Mouse (Mus musculus) embryonic facial prominence, embryonic 14.5 days (tissue): Measurements from ENCODE around the gene Cdon. TPM values are rescaled to one million over a fixed set of nuclear protein-coding genes. Genes with fewer than 3 reads are reported as not detected.
"Not testable (repeated sequence)": the region's sequence is repeated elsewhere in the genome, so short reads cannot be mapped to it uniquely, and the experiment has no call there.

Source experiments
- ATAC-seq: fragments of 200-750 bp; cut with Nextera tagmentation; 2 replicates; pipeline ENCODE4 v1.8.0; 2017; ENCODE audit warnings: low read depth, moderate number of reproducible peaks, moderate TSS enrichment
- DNase-seq: peaks from one replicate; pipeline ENCODE4 v3.0.0-alpha.2; 2015; ENCODE audit warnings: low spot score
- H3K27ac ChIP-seq: fragments of 300-500 bp; sonication (generic); replicated peaks from 2 replicates; pipeline ENCODE4 v1.5.1; 2014; ENCODE audit warnings: low read depth, mild to moderate bottlenecking, low read length, moderate library complexity
- H3K27me3 ChIP-seq: fragments of 300-500 bp; sonication (generic); replicated peaks from 2 replicates; pipeline ENCODE4 v1.6.1; 2014; ENCODE audit warnings: low read length; ENCODE audit not compliant: control insufficient read depth, insufficient read depth
- H3K36me3 ChIP-seq: fragments of 300-500 bp; sonication (generic); 2 replicates; pipeline ENCODE4 v1.6.1; 2014; ENCODE audit warnings: low read length, mixed read lengths; ENCODE audit not compliant: control insufficient read depth, insufficient read depth
- H3K4me1 ChIP-seq: fragments of 300-500 bp; sonication (generic); 2 replicates; pipeline ENCODE4 v1.6.1; 2014; ENCODE audit warnings: antibody characterized with exemption, low read length; ENCODE audit not compliant: control insufficient read depth, insufficient read depth
- H3K4me2 ChIP-seq: fragments of 300-500 bp; sonication (generic); 2 replicates; pipeline ENCODE4 v1.6.1; 2014; ENCODE audit warnings: low read depth, mild to moderate bottlenecking, low read length, moderate library complexity, mixed read lengths
- H3K4me3 ChIP-seq: fragments of 300-500 bp; sonication (generic); 2 replicates; pipeline ENCODE4 v1.5.1; 2014; ENCODE audit warnings: low read depth, mild to moderate bottlenecking, low read length
- H3K9ac ChIP-seq: fragments of 300-500 bp; sonication (generic); 2 replicates; pipeline ENCODE4 v1.6.1; 2014; ENCODE audit warnings: low read depth, mild to moderate bottlenecking, low read length, moderate library complexity, mixed read lengths
- H3K9me3 ChIP-seq: fragments of 300-500 bp; sonication (generic); 2 replicates; pipeline ENCODE4 v1.6.1; 2016; ENCODE audit warnings: low read length; ENCODE audit not compliant: control insufficient read depth
- WGBS: fragments of 180-500 bp; shearing (Covaris S2); extraction: QIAGEN DNeasy Blood & Tissue Kit; methylation state at CpG from one replicate; pipeline ENCODE4 v1.1.7; 2014; 5-methylcytosine and 5-hydroxymethylcytosine counted together
- polyA plus RNA-seq: library from polyadenylated mRNA; unstranded; fragments of >200 nt; fragmentation: Nextera tagmentation; extraction: Ambion mirVana; gene quantifications from 2 replicates; pipeline ENCODE4 v1.2.1, GENCODE M21; 2014

Cdon gene
- polyA plus RNA-seq, 1 experiment from 2014 or later, result 15.8 TPM

DNA sequence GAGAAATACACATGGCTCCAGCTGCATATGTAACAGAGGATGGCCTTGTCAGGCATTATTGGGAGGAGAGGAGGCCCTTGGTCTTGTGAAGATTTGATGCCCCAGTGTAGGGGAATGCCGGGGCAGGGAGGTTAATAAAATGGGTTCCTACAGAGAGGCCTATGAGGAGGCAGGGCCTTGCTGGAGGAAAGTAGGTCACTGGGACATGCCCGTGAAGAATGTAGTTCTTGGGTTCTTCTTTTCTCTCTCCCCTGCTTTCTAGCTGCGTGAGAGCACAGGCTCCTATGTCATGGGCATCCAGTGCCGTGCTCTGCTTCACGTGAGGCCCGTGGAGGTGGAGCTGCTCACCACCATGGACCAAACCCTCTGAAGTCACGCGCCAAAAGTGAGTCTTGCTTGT, 9.5 kb downstream of the Cdon start:
- 79% methylated on average over 8 of the region's 8 CpGs for WGBS
- H3K9ac ChIP-seq, result no peak overlapping the region
- no peaks in the 10 kb centered on the region for H3K9me3 ChIP-seq
- no peak overlapping the region for H3K4me3 ChIP-seq
- no peaks in the 10 kb centered on the region for H3K27me3 ChIP-seq
- H3K4me1 ChIP-seq, result peaks cover 45% of the 10 kb centered on the region
- H3K36me3 ChIP-seq, result 0 out of 2 replicates have a peak, but pooled peaks cover 6% of the 10 kb centered on the region
- no peak for DNase-seq
- no peak overlapping the region for H3K4me2 ChIP-seq
- no peak for ATAC-seq
- H3K27ac ChIP-seq, result no peak overlapping the region

DNA sequence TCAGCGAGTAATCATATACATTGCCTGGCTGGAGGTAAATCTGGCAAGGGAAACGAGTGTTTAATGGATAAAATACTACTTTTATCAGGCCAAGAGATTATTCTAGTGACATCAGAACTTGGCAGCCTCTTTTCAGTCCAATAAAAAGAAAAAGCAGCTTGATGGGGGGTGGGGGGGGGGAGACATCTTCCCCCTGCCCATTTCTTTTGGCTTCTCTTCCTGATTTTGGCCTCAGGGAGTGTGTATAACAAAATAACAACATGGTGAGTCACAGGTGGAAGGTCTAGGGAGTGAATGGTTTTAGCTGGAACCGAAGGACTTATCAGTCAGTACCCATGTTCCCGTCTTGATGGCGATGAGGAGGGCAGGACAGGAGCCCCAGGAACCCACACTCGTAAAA, 10.5 kb downstream of the Cdon start:
- Histone ChIP-seq H3K9me3 (no peaks in the 10 kb centered on the region), H3K4me1 (peaks cover 41% of the 10 kb centered on the region), H3K36me3 (0 out of 2 replicates have a peak, but pooled peaks cover 6% of the 10 kb centered on the region), H3K27me3 (no peaks in the 10 kb centered on the region), H3K4me2 (no peak overlapping the region), H3K4me3 (no peak overlapping the region), H3K9ac (no peak overlapping the region), H3K27ac (no peak overlapping the region)
- ATAC-seq, result no peak
- no peak for DNase-seq
- WGBS, result 65% methylated on average over 6 of the region's 6 CpGs

- 45% methylated on average over 2 of the region's 3 CpGs for WGBS
- H3K4me1 ChIP-seq, result peaks cover 31% of the 10 kb centered on the region
- not testable (repeated sequence) for H3K9me3 ChIP-seq, H3K36me3 ChIP-seq, H3K4me3 ChIP-seq, H3K9ac ChIP-seq, H3K27ac ChIP-seq, DNase-seq, H3K27me3 ChIP-seq, ATAC-seq, H3K4me2 ChIP-seq
Measured at GRCm38 (mm10) chr9:35432717-35433297, 11.9 kb downstream of the Cdon start.

DNA sequence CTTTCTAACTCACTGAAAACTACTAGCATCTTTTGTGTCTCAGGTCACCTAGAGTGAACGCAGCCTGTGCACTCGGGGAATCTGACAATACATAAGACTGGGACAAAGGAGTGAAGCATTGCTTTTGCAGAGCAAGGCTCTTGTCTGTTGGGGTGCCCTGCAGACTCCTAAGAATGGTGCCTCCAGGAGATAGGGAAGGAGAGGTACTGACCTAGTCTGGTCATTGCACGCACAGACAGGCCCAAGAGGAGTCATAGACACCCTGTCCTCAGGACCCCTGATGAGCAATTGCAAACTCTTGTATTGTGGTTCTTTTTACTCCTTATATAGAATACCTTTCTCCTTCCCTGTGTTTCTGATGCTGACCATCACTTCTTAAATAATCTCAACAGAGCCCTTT, 13.4 kb downstream of the Cdon start:
- Histone ChIP-seq H3K36me3 (0 out of 2 replicates have a peak, but pooled peaks cover 6% of the 10 kb centered on the region), H3K4me1 (peaks cover 30% of the 10 kb centered on the region), H3K27ac (no peak overlapping the region), H3K4me2 (no peak overlapping the region), H3K9me3 (no peaks in the 10 kb centered on the region), H3K27me3 (no peaks in the 10 kb centered on the region), H3K9ac (no peak overlapping the region), H3K4me3 (no peak overlapping the region)
- no peak for ATAC-seq
- WGBS, result 63% methylated on average over 3 of the region's 3 CpGs
- no peak for DNase-seq

DNA sequence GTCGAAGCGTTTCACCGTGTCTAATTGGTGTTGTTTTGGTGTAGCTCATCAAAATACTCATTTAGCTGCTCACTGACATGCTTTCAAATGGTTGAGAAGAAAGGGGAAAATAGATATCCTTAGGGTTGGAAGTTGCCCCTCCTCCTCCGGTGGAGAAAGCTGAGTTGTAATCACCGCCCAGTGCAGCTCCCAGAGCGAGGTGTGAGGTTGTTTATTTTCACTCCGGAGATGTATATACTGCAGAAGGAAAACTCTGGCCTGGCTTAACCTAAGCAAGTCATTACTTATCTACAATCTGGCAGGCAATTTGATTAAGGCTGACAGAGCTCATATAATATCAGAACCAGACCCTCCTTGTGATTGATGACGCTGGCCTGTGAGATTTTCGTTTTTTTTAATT, 14.6 kb downstream of the Cdon start:
- Histone ChIP-seq H3K27me3 (no peaks in the 10 kb centered on the region), H3K36me3 (0 out of 2 replicates have a peak, but pooled peaks cover 6% of the 10 kb centered on the region), H3K27ac (no peak overlapping the region), H3K9me3 (no peaks in the 10 kb centered on the region), H3K4me1 (peaks cover 30% of the 10 kb centered on the region), H3K4me3 (no peak overlapping the region), H3K9ac (0 out of 2 replicates have a peak overlapping the region, but pooled peaks have one; percentile 14), H3K4me2 (no peak overlapping the region)
- DNase-seq (no peak), ATAC-seq (peak; percentile 61; the same call in 1 of the 2 replicates)
- WGBS, result 16% methylated on average over 9 of the region's 9 CpGs

DNA sequence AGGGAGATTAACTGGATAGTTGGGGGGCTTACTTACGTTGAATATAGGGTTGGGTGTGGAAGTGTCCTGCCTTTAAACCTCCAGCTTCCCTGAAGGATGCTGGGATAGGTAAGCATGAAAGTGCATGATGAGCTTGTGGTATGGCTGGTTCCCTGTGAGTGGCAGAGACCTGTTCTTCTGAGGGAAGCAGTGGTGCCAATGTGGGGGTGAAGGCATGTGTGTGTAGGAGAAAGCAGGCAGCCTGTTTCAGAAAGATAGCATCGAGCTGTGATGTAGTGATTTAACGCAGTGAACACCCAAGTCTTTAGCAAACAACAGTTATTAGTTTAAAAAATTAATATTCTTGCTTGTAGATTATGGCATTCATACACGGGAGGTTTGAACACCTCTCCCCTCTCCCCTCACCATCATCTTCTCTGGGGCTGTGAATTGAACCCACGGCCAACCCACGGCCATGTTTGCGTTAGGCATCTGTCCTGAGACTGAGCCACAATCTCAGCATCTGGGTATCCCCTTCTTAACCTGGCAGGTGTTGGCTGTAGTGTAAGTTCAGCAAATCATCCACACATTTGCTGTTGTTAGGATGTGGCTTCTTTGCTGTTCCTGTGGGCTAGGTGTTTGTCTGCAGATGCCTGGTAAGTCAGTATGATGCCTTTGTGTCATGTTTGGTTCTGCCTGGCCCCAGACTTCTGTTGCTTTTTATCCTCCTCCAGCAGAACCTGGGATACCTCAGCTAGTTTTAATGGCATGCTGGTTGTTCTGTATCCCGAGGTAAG, 17.5 kb downstream of the Cdon start:
- DNase-seq (no peak), ATAC-seq (no peak)
- Histone ChIP-seq H3K4me1 (peaks cover 36% of the 10 kb centered on the region), H3K36me3 (no peaks in the 10 kb centered on the region), H3K4me3 (no peak overlapping the region), H3K9me3 (no peaks in the 10 kb centered on the region), H3K9ac (no peak overlapping the region), H3K27ac (no peak overlapping the region), H3K27me3 (no peaks in the 10 kb centered on the region), H3K4me2 (no peak overlapping the region)
- WGBS, result 84% methylated on average over 8 of the region's 8 CpGs

- Histone ChIP-seq H3K9ac (no peak overlapping the region), H3K4me1 (peaks cover 41% of the 10 kb centered on the region), H3K4me2 (no peak overlapping the region), H3K36me3 (no peaks in the 10 kb centered on the region), H3K27ac (no peak overlapping the region), H3K4me3 (no peak overlapping the region), H3K27me3 (no peaks in the 10 kb centered on the region), H3K9me3 (no peaks in the 10 kb centered on the region)
- 68% methylated on average over 6 of the region's 6 CpGs for WGBS
- DNase-seq (no peak), ATAC-seq (no peak)
Measured at GRCm38 (mm10) chr9:35439062-35439442, 18.1 kb downstream of the Cdon start.

- Histone ChIP-seq H3K27ac (0 out of 2 replicates have a peak overlapping the region, but pooled peaks have one; percentile 6), H3K4me2 (no peak overlapping the region), H3K9me3 (no peaks in the 10 kb centered on the region), H3K4me1 (peaks cover 41% of the 10 kb centered on the region), H3K9ac (no peak overlapping the region), H3K36me3 (no peaks in the 10 kb centered on the region), H3K4me3 (no peak overlapping the region), H3K27me3 (no peaks in the 10 kb centered on the region)
- ATAC-seq (no peak), DNase-seq (no peak)
Measured at GRCm38 (mm10) chr9:35439754-35440153, 18.8 kb downstream of the Cdon start.
